Mouse (Mus musculus): ENCODE data around the gene Cypt14. TPM values are rescaled to one million over a fixed set of nuclear protein-coding genes. Genes with fewer than 3 reads are reported as not detected.
"Not testable (repeated sequence)": the region's sequence is repeated elsewhere in the genome, so short reads cannot be mapped to it uniquely, and the experiment has no call there.

Cypt14 gene
- polyA plus RNA-seq (2012; ENCODE audit: insufficient read depth, insufficient read length, missing spikeins) = not detected in 2 replicates

DNA sequence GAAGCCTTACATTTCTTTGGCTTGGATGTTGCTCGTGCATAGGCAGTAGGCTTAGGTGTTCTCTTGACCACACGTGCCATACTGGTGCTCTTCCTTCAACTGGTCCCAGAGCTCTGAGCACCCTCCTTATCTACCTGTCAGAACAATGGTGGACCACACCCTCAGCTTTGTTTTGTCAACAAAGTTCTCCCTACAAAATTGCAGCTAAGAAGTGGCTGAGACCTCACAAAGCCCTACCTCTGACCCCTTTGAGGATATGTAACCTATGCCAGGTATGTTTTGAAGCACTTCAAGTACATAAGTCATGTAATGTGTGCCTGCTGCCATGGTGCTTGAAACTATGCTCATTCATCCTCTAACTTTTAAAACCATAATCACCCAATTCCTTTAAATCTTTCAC lies at the start of gene Cypt14:
Cypt14 (minus strand) TSS at position 101 of the 400 bp plus-strand sequence.
- not testable (repeated sequence) for H3K4me3 ChIP-seq (ENCODE audit: insufficient read depth, low read length)

More for the DNA sequence above, at the start of gene Cypt14:
- not testable (repeated sequence) for H3K4me1 ChIP-seq (ENCODE audit: control insufficient read depth, insufficient read depth, low read length); H3K27ac ChIP-seq (ENCODE audit: insufficient read depth, low read depth, low read length)

Data from bone marrow macrophage, adult 2 months (primary cell).